Mouse (Mus musculus) CH12.LX (cell line): Measurements from ENCODE around the gene Sec14l1. TPM values are rescaled to one million over a fixed set of nuclear protein-coding genes. Genes with fewer than 3 reads are reported as not detected.

Experiments used
- DNase-seq: peaks from one replicate; pipeline ENCODE4 v3.0.0-alpha.2; 2013; ENCODE audit errors: extremely low read depth
- H3K27ac ChIP-seq: 2 replicates; pipeline ENCODE4 v1.5.1; 2012; ENCODE audit warnings: low read depth, mild to moderate bottlenecking, control low read depth, moderate library complexity; ENCODE audit not compliant: insufficient read depth
- H3K27me3 ChIP-seq: replicated peaks from 2 replicates; pipeline ENCODE3; 2012; ENCODE audit warnings: inconsistent platforms
- H3K36me3 ChIP-seq, 2 experiments: replicated peaks in 1 of 2; 2 replicates each; pipeline versions ENCODE3 to v1.6.1; 2012; ENCODE audit warnings: inconsistent platforms in 1 of 2, low read length in 1 of 2, mild to moderate bottlenecking in 1 of 2, mixed read lengths in 1 of 2, moderate library complexity in 1 of 2; ENCODE audit not compliant: control insufficient read depth in 1 of 2, insufficient read depth in 1 of 2
- H3K4me1 ChIP-seq, 2 experiments: 2 replicates each; pipeline ENCODE4 v1.6.1; 2012; ENCODE audit warnings: inconsistent platforms in 1 of 2, moderate library complexity in 1 of 2; ENCODE audit not compliant: insufficient read depth in 2 of 2, control insufficient read depth in 1 of 2
- H3K4me2 ChIP-seq: 2 replicates; pipeline ENCODE4 v1.6.1; 2012; ENCODE audit warnings: low read depth, mild to moderate bottlenecking, control low read depth; ENCODE audit not compliant: poor library complexity, insufficient read depth, severe bottlenecking
- H3K4me3 ChIP-seq, 3 experiments: fragments of 150-350 bp in 1 of 3; sonication (generic) in 1 of 3; replicated peaks in 1 of 3; 2 replicates each; pipeline versions ENCODE3 to v1.5.1; 2011 to 2012; ENCODE audit warnings: low read depth in 2 of 3, low read length in 2 of 3, mild to moderate bottlenecking in 2 of 3, moderate library complexity in 2 of 3, control low read depth in 1 of 3, improper control_type of control experiment in 1 of 3, inconsistent platforms in 1 of 3, mixed read lengths in 1 of 3; ENCODE audit not compliant: poor library complexity in 1 of 3
- H3K79me2 ChIP-seq: replicated peaks from 2 replicates; pipeline ENCODE4 v1.6.1; 2012; ENCODE audit warnings: mild to moderate bottlenecking, moderate library complexity; ENCODE audit not compliant: control insufficient read depth, poor library complexity, insufficient read depth, severe bottlenecking; ENCODE audit errors: extremely low read depth
- H3K9ac ChIP-seq: 2 replicates; pipeline ENCODE4 v1.6.1; 2012; ENCODE audit warnings: low read depth, mild to moderate bottlenecking, control low read depth, moderate library complexity; ENCODE audit not compliant: insufficient read depth
- H3K9me3 ChIP-seq: replicated peaks from 2 replicates; pipeline ENCODE3; 2012; ENCODE audit warnings: low read length, inconsistent platforms, mixed read lengths
- BHLHE40 ChIP-seq: IDR thresholded peaks from 2 replicates; pipeline ENCODE4 v1.6.1; 2011; ENCODE audit warnings: mild to moderate bottlenecking, low read depth, low read length, improper control_type of control experiment
- CHD1 ChIP-seq: IDR thresholded peaks from 2 replicates; pipeline ENCODE4 v1.6.1; 2012; ENCODE audit warnings: low read depth, low read length, improper control_type of control experiment, inconsistent platforms
- HCFC1 ChIP-seq: IDR thresholded peaks from 2 replicates; pipeline ENCODE4 v1.6.1; 2012; ENCODE audit warnings: low read depth, mild to moderate bottlenecking, inconsistent platforms, low read length, improper control_type of control experiment
- MAFK ChIP-seq: IDR thresholded peaks from 2 replicates; pipeline ENCODE4 v1.6.1; 2011; ENCODE audit warnings: low read length, improper control_type of control experiment; ENCODE audit not compliant: insufficient replicate concordance
- MAX ChIP-seq: IDR thresholded peaks from 2 replicates; pipeline ENCODE4 v1.6.1; 2011; ENCODE audit warnings: low read length, improper control_type of control experiment
- MEF2A ChIP-seq: IDR thresholded peaks from 2 replicates; pipeline ENCODE4 v1.6.1; 2014; ENCODE audit warnings: low read depth, mild to moderate bottlenecking, inconsistent platforms, low read length, improper control_type of control experiment, borderline replicate concordance
- NELFE ChIP-seq: IDR thresholded peaks from 2 replicates; pipeline ENCODE4 v1.6.1; 2011; ENCODE audit warnings: low read depth, low read length, improper control_type of control experiment
- PAX5 ChIP-seq: IDR thresholded peaks from 2 replicates; pipeline ENCODE4 v1.6.1; 2012; ENCODE audit warnings: low read length, inconsistent platforms, mixed read lengths
- POLR2A ChIP-seq: IDR thresholded peaks from 2 replicates; pipeline ENCODE4 v1.6.1; 2011; ENCODE audit warnings: low read depth, mild to moderate bottlenecking, improper control_type of control experiment, low read length
- RAD21 ChIP-seq: IDR thresholded peaks from 2 replicates; pipeline ENCODE4 v1.6.1; 2011; ENCODE audit warnings: low read depth, mild to moderate bottlenecking, low read length, improper control_type of control experiment, moderate library complexity
- SIN3A ChIP-seq: IDR thresholded peaks from 2 replicates; pipeline ENCODE4 v1.6.1; 2012; ENCODE audit warnings: low read length, improper control_type of control experiment, inconsistent platforms
- TBP ChIP-seq: conservative IDR thresholded peaks from 2 replicates; pipeline ENCODE4 v1.6.1; 2011; ENCODE audit warnings: low read depth, low read length, improper control_type of control experiment
- TCF12 ChIP-seq: IDR thresholded peaks from 2 replicates; pipeline ENCODE4 v1.6.1; 2014; ENCODE audit warnings: low read depth, mild to moderate bottlenecking, inconsistent platforms, low read length, improper control_type of control experiment
- UBTF ChIP-seq: IDR thresholded peaks from 2 replicates; pipeline ENCODE4 v1.6.1; 2012; ENCODE audit warnings: low read depth, mild to moderate bottlenecking, inconsistent platforms, low read length, improper control_type of control experiment, moderate library complexity
- USF1 ChIP-seq: IDR thresholded peaks from 2 replicates; pipeline ENCODE4 v1.6.1; 2014; ENCODE audit warnings: low read depth, mild to moderate bottlenecking, inconsistent platforms, low read length, improper control_type of control experiment
- USF2 ChIP-seq: conservative IDR thresholded peaks from 2 replicates; pipeline ENCODE4 v1.6.1; 2011; ENCODE audit warnings: low read depth, low read length, improper control_type of control experiment
- ZMIZ1 ChIP-seq: IDR thresholded peaks from 2 replicates; pipeline ENCODE4 v1.6.1; 2012; ENCODE audit warnings: low read depth, mild to moderate bottlenecking, inconsistent platforms, low read length, improper control_type of control experiment
- ZNF384 ChIP-seq: IDR thresholded peaks from 2 replicates; pipeline ENCODE4 v1.6.1; 2012; ENCODE audit warnings: low read depth, low read length, improper control_type of control experiment, inconsistent platforms
- dilution Hi-C: fragments of 300-500 bp; cut with MboI; formaldehyde crosslinking; loops from 2 replicates; pipeline ENCODE4 v1.14.3; 2020; ENCODE audit warnings: low sequenced_read_pairs; ENCODE audit not compliant: extremely low pct_unique_long_range_greater_than_20kb, extremely low pct_ligation_motif_present
- in situ Hi-C: fragments of 300-500 bp; cut with MboI; formaldehyde crosslinking; loops from 3 replicates; pipeline ENCODE4 v1.14.3; 2019; ENCODE audit warnings: low sequenced_read_pairs, low pct_ligation_motif_present, low pct_unique_long_range_greater_than_20kb, mixed read lengths
- polyA plus RNA-seq: library from polyadenylated mRNA; unstranded; fragments of >175 nt; gene quantifications from 2 replicates; pipeline ENCODE4 v1.2.1, GENCODE M21; 2012; ENCODE audit warnings: low read depth; ENCODE audit not compliant: insufficient read length
- total RNA-seq, 2 experiments: library from RNA; depleted of rRNA; stranded (reverse); fragments of 300-350 nt in 1 of 2; fragments of >200 nt in 1 of 2; gene quantifications; 2 replicates each; pipeline ENCODE4 v1.2.3; 2012 to 2014

Sec14l1 gene
- total and polyA plus RNA-seq, 3 experiments: 18.5 to 28.2 (median 21.5) TPM

- TF ChIP-seq SIN3A: no peak
- no peak for TF ChIP-seq POLR2A
- no peak for TF ChIP-seq USF1
- TF ChIP-seq BHLHE40: no peak
- no peak for TF ChIP-seq MAFK
- no peak for TF ChIP-seq UBTF
- no peak for TF ChIP-seq HCFC1
- no peak for TF ChIP-seq ZNF384
- TF ChIP-seq, all 38 proteins: peak for 0
- H3K4me2 ChIP-seq: no peak overlapping the region
- H3K4me1 ChIP-seq: peaks cover 42 to 81% of the 10 kb centered on the region in 2 experiments
- H3K9ac ChIP-seq: no peak overlapping the region
- DNase-seq: no peak
- H3K9me3 ChIP-seq: peaks cover 2% of the 10 kb centered on the region
- no peaks in the 10 kb centered on the region for H3K27me3 ChIP-seq
- H3K36me3 ChIP-seq: peaks cover 7 to 64% of the 10 kb centered on the region in 2 experiments
- dilution Hi-C loops: no loop called here
- no peak overlapping the region for H3K4me3 ChIP-seq
- in situ Hi-C loops: loop anchor here (5.0 kb wide), 2 partner anchors 37 to 48 kb away; no protein-coding TSS in a partner anchor
- H3K27ac ChIP-seq: no peak overlapping the region
- H3K79me2 ChIP-seq: no peaks in the 10 kb centered on the region
Observed at GRCm38 (mm10) chr11:117119723-117120122, 4.8 kb downstream of the Sec14l1 start.

- H3K27me3 ChIP-seq: no peaks in the 10 kb centered on the region
- dilution Hi-C loops: no loop called here
- H3K36me3 ChIP-seq: peaks cover 7 to 67% of the 10 kb centered on the region in 2 experiments
- H3K4me2 ChIP-seq: no peak overlapping the region
- no peak overlapping the region for H3K27ac ChIP-seq
- peaks cover 45 to 87% of the 10 kb centered on the region in 2 experiments for H3K4me1 ChIP-seq
- H3K4me3 ChIP-seq: no peak overlapping the region
- no peak for TF ChIP-seq NELFE
- no peak for TF ChIP-seq MAX
- no peak for TF ChIP-seq RAD21
- no peak for TF ChIP-seq BHLHE40
- no peak for TF ChIP-seq CHD1
- no peak for TF ChIP-seq HCFC1
- TF ChIP-seq PAX5: no peak
- no peak for TF ChIP-seq USF1
- TF ChIP-seq USF2: no peak
- no peak for TF ChIP-seq POLR2A
- TF ChIP-seq TBP: no peak
- TF ChIP-seq ZMIZ1: no peak
- no peak for TF ChIP-seq MEF2A
- TF ChIP-seq TCF12: no peak
- TF ChIP-seq, all 38 proteins: peak for 0
- DNase-seq: no peak
- Histone ChIP-seq H3K79me2 (no peaks in the 10 kb centered on the region), H3K9ac (no peak overlapping the region), H3K9me3 (peaks cover 2% of the 10 kb centered on the region)
- in situ Hi-C loops: no loop called here
Observed at GRCm38 (mm10) chr11:117120285-117121163, 5.6 kb downstream of the Sec14l1 start.
